In genomic region chr1:106738092-106738491, GRCm38 (mm10) we compare ENCODE assay signal across 11 mouse cellular contexts. TPM values are rescaled to one million over a fixed set of nuclear protein-coding genes. Genes with fewer than 3 reads are reported as not detected.
DNase-seq lines count a peak whose midpoint lies in the region; ATAC-seq and TF ChIP-seq lines count a peak whose summit lies in the region.
"Had no signal": no experiment of that assay in that cellular context is flagged by ENCODE, and none has a peak within 500 bp of the region (broad histone marks: within the 10 kb centered on the region; RNA-seq: fewer than 3 reads in every experiment).

No protein-coding gene starts in this region.

- 85% methylated on average over 3 of the region's 3 CpGs for WGBS in kidney, adult 2 months

- no peak overlapping the region for H3K4me3 ChIP-seq in kidney, adult 2 months (ENCODE audit: insufficient read depth, low read depth, low read length)
- no peak overlapping the region for H3K4me3 ChIP-seq in E14TG2a.4 (replicated peaks; ENCODE audit: low read length)
- H3K4me3 ChIP-seq: forebrain, embryonic 15.5 days; myocyte had no signal

- H3K27me3 ChIP-seq in kidney, adult 2 months (replicated peaks; ENCODE audit: control insufficient read depth, insufficient read depth, low read length) = no peaks in the 10 kb centered on the region
- H3K27me3 ChIP-seq in E14TG2a.4 (ENCODE audit: insufficient read depth, low read length) = no peaks in the 10 kb centered on the region
- H3K27me3 ChIP-seq: forebrain, embryonic 15.5 days had no signal

- DNase-seq in kidney, adult 2 months = no peak
- DNase-seq in kidney, adult 11 months = no peak
- peak; percentile 12 for DNase-seq in spleen, adult 12 weeks (ENCODE audit: low spot score)
- DNase-seq in gastrocnemius, postnatal 14 days = no peak
- no peak for DNase-seq in Muller cell, postnatal 12 days (ENCODE audit: inconsistent ontology term)
- no peak for DNase-seq in cerebellum, adult 9-11 months
- DNase-seq: adrenal gland, adult 2 months had no signal

- no peaks in the 10 kb centered on the region for H3K36me3 ChIP-seq in kidney, adult 2 months (ENCODE audit: control insufficient read depth, insufficient read depth, low read length)
- peaks cover 93% of the 10 kb centered on the region for H3K36me3 ChIP-seq in E14TG2a.4 (ENCODE audit: insufficient read depth, low read length)

- H3K27ac ChIP-seq in kidney, adult 2 months (ENCODE audit: insufficient read depth, low read depth, low read length) = no peak overlapping the region
- H3K27ac ChIP-seq: forebrain, embryonic 15.5 days had no signal

- H3K9me3 ChIP-seq in E14TG2a.4 (ENCODE audit: low read length) = peaks cover 10% of the 10 kb centered on the region
- H3K9me3 ChIP-seq: forebrain, embryonic 15.5 days had no signal

- no peaks in the 10 kb centered on the region for H3K4me1 ChIP-seq in kidney, adult 2 months (ENCODE audit: control insufficient read depth, insufficient read depth, low read length)
- no peaks in the 10 kb centered on the region for H3K4me1 ChIP-seq in E14TG2a.4 (replicated peaks; ENCODE audit: low read depth, low read length)
- H3K4me1 ChIP-seq: forebrain, embryonic 15.5 days had no signal

- TF ChIP-seq POLR2A in kidney, adult 2 months (IDR thresholded peaks at IDR 0.05; ENCODE audit: low read depth, low read length) = no peak

- peak; percentile 33; the same call in 1 of the 2 replicates for TF ChIP-seq CTCF in kidney, adult 2 months (conservative IDR thresholded peaks at IDR 0.05; ENCODE audit: insufficient read depth, insufficient read length, low read depth, low read length)
- peak; percentile 64 for TF ChIP-seq CTCF in E14TG2a.4 (conservative IDR thresholded peaks at IDR 0.05; ENCODE audit: low read length)

- intact Hi-C loops in gastrocnemius, postnatal 14 days (cut with DNase I; ENCODE audit: low total_unique reads) = no loop called here

- peak; percentile 65; the same call in 1 of the 2 replicates for ATAC-seq in erythroblast, adult 5-6 weeks (replicated peaks; ENCODE audit: low FRiP score, poor library complexity, severe bottlenecking)
- ATAC-seq: forebrain, embryonic 15.5 days had no signal

RNA-seq across cellular contexts. Expression of gene Kdsr, which starts 21.4 kb away (rescaled TPM):
- polyA plus RNA-seq in kidney, adult 2 months (2012; rRNA removed) = 7.6 and 13.3 TPM in 2 replicates
- 1.9 and 3.3 TPM in 2 replicates for total RNA-seq in erythroblast, adult 5-6 weeks (2015; ENCODE audit: low replicate concordance)
- total RNA-seq in erythroblast, adult 5-6 weeks (2017; ENCODE audit: low replicate concordance) = 2.2 and 3.2 TPM in 2 replicates
- total RNA-seq in gastrocnemius, postnatal 14 days (2021) = 1 to 10 TPM; 4.5 to 5.9 TPM

RNA-seq across cellular contexts. Expression of gene Bcl2, which starts 24.0 kb away (rescaled TPM):
- polyA plus RNA-seq in kidney, adult 2 months (2012; rRNA removed) = 1.9 and 2.6 TPM in 2 replicates
- 2.3 and 3.5 TPM in 2 replicates for total RNA-seq in erythroblast, adult 5-6 weeks (2015; ENCODE audit: low replicate concordance)
- total RNA-seq in erythroblast, adult 5-6 weeks (2017; ENCODE audit: low replicate concordance) = 1.7 and 2.5 TPM in 2 replicates
- total RNA-seq in gastrocnemius, postnatal 14 days (2021) = 1 to 10 TPM; 3.4 to 3.6 TPM

RNA-seq across cellular contexts. Expression of gene Vps4b, which starts 58.4 kb away (rescaled TPM):
- 13.3 and 16.0 TPM in 2 replicates for polyA plus RNA-seq in kidney, adult 2 months (2012; rRNA removed)
- 35.9 and 101 TPM in 2 replicates for total RNA-seq in erythroblast, adult 5-6 weeks (2015; ENCODE audit: low replicate concordance)
- total RNA-seq in erythroblast, adult 5-6 weeks (2017; ENCODE audit: low replicate concordance) = 50.0 and 56.3 TPM in 2 replicates
- 10 to 100 TPM; 21.7 to 24.0 TPM for total RNA-seq in gastrocnemius, postnatal 14 days (2021)
